Mouse (Mus musculus) retina, postnatal 7 days (tissue): Measurements from ENCODE around the gene Stpg4.

Source experiments
- DNase-seq: peaks from one replicate; pipeline ENCODE4 v3.0.0-alpha.2; 2012; ENCODE audit warnings: low read depth, low spot score

Gene Stpg4

GRCm38 (mm10) chr17:87427511-87427910, at the start of gene Stpg4:
Gene Stpg4 (minus strand): TSS chr17:87427741.
- DNase-seq, result no peak

DNA sequence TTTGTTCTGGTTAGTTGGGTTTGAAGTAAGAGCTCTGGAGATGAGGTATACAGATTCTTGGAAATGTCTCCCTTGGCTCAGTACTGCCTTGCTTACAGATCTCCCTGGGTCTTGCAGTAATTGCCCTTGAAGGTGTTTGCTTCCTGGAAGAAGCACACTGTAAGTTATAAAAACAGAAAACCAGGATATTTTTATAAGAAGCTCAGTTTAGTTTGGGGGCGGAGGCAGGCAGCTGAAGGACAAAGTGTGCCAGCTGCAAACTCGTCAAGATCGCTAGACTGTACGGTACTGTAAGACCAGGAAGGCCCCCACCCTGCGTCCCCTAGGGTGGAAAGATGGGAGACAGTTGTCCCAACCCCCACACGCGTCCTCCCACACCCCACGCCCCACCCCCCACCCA, 47.8 kb upstream of the Stpg4 start:
- DNase-seq, result no peak

DNA sequence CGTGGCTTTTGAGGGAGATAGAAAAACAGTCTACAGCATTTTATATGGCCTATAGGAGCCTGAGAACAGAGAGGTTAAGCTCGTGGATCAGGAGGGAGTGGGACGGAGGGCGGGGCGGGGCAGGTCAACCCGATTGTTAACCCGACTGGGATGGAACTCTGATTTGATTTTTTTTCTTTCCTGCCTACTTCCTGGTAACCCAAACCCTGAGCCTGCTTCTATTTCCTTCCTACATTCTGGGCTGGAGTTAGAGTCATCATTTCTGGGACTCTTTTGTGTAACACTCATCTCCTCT, 46.9 kb upstream of the Stpg4 start:
- DNase-seq, result no peak

GRCm38 (mm10) chr17:87473736-87474500, 46.4 kb upstream of the Stpg4 start:
- DNase-seq, result peak; percentile 69

GRCm38 (mm10) chr17:87473441-87473735, 45.8 kb upstream of the Stpg4 start:
- DNase-seq, result no peak

DNA sequence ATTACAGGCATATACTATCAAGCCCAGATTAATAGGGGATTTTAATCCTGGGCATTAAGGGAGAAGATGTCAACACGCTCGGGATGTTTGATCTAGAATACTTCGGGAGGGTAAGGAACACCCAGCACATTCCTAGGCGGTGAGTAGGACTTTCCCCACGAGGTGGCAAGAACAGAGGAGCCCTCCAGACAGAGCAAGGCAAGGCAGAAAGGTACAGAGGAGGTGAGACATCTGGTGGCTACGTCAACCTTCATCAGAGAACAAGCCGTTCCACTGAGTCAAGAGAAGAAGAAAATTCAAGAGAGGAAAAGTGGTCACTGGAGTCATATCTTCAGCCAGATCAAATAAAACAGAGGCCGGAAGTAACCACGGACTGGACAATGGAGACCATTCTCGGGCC, 45.3 kb upstream of the Stpg4 start:
- DNase-seq, result no peak

DNA sequence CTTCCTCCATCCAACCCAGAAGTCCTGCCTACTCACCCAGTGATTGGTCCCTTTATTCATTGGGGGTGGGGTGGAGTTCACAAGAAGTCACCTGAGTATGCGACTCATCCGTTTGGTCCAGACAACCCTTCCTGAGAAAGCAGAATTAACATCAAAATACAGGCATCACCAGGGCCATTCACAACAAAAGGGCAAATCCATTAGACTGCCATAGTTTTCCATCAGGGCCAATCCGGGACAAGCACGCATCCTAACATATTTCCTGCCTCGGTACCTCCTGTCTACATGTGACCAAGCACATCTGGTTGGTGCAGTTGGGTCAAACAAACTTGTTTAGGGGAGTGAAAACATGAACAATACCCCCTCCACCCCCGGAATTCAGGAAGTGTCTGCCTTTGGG, 44.1 kb upstream of the Stpg4 start:
- no peak for DNase-seq

DNA sequence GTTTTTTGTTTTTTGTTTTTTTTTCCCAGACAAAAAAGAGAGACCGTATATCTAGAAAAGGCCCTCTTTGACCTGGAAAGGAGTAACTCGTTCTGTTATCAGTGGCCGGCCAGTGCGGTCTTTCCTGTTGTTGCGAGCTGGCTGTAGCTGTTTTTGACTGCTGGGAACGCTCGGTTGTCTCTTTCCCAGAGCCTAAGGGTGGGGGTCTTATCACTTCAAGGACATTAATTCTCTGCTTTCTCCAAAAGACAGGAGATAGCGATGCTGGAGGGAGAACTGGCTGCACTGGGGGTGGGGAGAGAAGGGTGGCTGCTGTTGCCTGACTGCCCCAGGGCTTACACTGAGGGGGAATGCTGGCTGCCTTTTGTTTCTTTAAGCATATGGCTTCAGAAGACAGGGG, 43.3 kb upstream of the Stpg4 start:
- no peak for DNase-seq

- no peak for DNase-seq
These were observed 42.7 kb upstream of the Stpg4 start for GRCm38 (mm10) chr17:87470282-87470681.

DNA sequence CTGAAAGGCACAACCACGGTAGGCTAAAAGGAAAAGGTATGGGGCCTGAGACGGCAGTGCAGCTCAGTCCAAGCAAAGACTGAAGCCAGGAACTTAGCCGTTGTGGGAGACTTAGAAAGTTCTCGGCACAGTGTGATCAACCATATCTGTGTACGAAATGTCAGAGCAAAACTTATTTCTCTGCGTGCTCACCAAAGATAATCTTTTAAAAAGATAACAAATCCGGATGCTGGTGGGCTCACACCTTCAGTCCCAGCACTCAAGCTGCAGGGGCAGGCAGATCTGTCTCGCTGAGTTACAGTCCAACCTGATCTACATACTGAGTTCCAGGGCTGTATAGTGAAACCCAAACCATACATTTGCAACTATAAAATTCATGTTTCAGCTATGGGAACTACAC, 41.9 kb upstream of the Stpg4 start:
- DNase-seq, result no peak

DNA sequence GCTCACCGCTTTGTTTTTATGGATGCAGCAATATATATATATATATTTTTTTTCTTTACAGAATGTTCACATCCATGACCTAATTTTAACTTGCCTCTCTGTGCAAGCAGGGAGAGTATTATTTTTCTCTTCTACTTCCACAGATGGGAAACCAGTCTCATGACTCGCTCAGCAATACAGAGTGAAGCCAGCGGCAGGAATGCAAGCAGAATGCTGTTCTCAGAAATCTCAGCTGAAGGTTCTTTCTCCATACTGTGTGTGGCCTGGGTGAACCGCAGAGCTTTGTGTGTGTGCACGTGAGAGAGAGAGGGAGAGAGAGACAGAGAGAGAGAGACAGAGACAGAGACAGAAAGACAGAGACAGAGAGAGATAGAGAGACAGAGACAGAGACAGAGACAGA, 41.1 kb upstream of the Stpg4 start:
- DNase-seq, result no peak

- DNase-seq, result no peak
These were observed 34.0 kb upstream of the Stpg4 start for GRCm38 (mm10) chr17:87461499-87461896.

- DNase-seq, result no peak
These were observed 33.3 kb upstream of the Stpg4 start for GRCm38 (mm10) chr17:87460669-87461498.

DNA sequence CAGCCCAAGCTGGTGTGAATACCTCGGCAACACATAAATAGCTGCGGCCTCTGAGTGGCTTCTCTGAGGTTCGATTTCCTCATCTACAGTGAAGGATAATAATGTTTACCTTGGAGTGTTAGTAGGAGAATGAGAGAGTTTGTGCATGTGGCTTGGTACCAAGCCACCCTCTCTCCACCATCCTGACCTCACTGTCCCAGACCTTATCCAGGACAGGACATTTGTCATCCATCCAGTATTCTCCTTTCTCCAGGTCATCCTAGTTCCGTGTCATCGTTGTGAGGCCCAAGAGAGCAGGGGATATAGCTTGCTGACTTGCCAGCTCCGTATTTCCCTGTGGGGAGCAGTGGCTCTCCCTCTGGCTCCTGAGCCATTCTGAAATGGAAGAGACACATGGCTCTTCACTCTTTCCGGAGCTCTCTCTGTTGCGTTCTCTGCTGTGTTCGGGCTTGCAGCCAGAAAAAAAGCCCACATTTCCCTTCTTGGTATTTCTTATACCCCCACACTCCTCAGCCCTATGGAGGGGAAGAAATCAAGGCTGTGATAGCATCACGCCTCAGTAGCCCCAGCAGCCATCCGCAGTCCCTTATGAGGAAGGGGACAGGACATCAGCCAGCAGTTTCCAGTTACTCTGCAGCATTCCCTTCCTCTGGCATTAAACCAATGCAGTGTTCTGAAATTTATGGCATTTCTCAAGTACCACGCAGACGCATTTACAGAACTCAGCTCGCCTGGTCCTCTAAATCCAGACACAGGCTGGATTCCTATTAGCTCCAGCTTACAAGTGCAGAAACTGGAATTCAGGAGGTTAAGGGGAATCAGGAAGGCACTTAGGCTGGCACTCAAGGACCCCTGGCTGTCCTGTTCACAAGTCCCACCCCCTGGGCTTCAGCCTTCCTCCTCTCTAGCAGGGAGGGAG, 32.5 kb upstream of the Stpg4 start:
- DNase-seq, result no peak

- no peak for DNase-seq
These were observed 31.6 kb upstream of the Stpg4 start for GRCm38 (mm10) chr17:87458911-87459749.

DNA sequence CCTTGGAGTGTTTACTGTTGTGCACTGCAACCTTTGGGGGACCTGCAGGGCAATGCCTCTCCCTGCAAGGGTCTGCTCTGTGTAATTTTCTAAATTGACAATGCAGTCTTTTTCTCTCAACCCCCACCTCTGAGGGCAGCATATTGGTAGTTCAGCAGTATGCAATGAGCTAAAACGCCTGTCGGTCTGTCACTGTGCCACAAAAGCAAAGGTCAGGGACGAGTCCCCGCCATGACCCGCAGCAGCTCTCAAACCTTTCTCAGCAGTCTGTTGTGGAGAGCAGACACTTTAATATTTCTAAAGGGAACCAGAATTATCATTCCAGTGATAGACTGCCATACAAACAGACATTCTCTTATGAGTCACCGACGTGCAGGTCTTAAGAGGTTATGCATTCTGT, 30.4 kb upstream of the Stpg4 start:
- no peak for DNase-seq

DNA sequence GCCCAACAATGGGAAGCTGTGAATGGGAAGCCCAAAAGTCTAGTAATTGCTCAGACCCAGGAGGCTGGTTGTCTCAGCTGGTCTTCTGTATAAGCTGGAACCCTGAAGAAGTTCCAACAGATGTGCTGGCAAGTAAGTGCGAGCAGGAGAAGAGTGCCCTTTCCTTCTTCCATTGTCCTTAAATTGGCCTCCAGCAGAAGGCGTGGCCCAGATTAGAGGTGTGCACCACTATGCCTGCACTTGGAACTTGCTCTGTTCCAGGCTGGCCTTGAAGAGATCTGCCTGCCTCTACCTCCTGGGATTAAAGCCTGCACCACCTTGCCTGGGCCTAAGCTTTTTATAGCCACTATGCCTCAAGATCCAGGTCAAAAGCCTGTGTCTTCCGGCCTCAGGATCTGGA, 26.6 kb upstream of the Stpg4 start:
- DNase-seq, result no peak

DNA sequence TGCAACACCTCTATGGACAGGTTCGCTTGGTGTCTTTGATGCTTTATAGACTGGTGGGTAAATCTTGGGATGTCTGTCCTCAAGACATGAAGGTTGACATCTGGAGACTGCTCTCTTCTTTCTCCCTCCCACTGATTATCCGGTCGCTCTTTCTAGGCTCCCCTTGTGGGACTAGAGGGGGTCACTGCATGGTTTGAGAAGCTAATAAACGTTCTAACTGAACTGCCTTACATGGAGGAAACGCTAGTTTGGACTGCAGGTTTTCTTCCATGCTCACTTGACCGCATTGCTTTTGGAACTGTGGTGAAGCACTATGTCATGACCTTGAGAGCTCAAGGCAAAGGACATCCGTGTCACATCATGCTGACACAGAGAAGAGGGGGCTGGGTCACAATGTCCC, 25.8 kb upstream of the Stpg4 start:
- no peak for DNase-seq

DNA sequence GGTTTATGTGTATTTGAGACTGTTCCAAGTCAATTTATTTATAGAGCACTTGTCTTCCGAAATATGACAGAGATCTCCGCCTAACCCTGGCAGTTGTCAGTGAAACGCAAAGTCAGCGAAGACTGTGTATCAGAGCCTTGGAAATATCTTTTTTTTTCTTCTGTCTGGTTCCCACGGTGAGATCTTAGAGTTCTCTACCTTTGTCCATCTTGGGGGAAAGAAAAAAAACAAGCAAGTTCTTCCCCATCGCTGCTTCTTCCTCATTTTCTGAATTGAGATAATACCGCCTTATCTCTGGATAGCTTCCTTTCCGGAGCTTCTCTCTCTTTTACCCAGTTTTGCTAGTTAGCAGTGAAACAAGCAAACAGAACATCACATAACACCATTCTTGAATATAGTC, 21.3 kb upstream of the Stpg4 start:
- no peak for DNase-seq

DNA sequence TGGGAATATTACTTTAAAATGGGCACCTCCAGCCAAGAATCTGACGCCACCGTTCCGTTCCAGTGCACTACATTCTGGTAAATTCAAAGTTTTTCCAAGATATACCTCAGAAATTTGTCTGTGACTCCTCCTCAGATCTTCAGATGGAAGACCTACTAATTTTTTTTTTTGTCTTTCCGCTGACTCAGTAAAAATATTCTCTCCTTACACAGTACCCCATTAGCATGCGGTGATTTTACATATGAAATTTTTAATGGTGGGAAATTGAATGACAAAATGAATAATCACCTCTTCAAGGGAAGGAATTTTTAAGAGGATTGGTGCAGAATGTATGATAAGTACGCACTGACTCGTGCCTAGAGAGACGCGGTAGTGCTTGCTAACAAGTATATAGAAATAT, 20.8 kb upstream of the Stpg4 start:
- no peak for DNase-seq

DNA sequence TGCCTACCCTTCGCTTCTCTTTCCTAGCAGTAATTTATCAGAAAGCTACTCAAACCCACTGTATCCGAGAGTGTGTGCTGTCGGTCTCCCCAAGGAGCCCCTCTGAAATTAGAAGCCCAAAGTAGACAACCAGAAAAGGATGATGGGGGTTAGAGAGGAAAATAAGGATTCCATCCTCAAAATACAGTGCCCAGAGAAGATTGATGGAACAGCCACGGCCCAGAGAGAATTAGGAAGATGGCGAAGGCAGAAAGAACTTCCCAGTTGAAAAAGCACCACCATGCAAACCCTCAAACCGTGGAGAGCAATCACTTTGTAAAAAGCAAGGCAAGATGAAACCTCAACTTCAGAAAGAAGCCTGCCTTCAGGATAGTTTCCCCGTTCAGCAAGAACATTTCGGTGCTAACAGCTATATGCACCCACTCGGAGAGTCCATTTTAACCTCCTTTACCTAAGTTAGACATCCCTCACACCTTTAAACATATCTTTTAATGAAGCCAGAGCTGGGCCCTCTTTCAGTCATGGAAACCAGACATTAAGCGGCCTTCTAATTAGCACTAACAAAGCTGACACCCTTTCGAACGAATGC, 20.2 kb upstream of the Stpg4 start:
- no peak for DNase-seq
